Mouse (Mus musculus) MEL-GATA-1-ER (cell line): Measurements from ENCODE around the gene Hhip.
A peak's percentile ranks its signal among the peaks of the same experiment; 100 is the strongest.

Source experiments
- DNase-seq: peaks from one replicate; pipeline ENCODE4 v3.0.0-alpha.2; 2012; ENCODE audit warnings: low read depth; ENCODE audit errors: extremely low read depth

Hhip gene

GRCm38 (mm10) chr8:80057198-80058174, at the start of gene Hhip:
Gene Hhip (minus strand): TSS chr8:80058006.
- DNase-seq, result no peak

- DNase-seq, result no peak
Observed at GRCm38 (mm10) chr8:80087021-80087420, 29.2 kb upstream of the Hhip start.

GRCm38 (mm10) chr8:80058193-80058592, 387 bp upstream of the Hhip start:
- DNase-seq, result no peak

DNA sequence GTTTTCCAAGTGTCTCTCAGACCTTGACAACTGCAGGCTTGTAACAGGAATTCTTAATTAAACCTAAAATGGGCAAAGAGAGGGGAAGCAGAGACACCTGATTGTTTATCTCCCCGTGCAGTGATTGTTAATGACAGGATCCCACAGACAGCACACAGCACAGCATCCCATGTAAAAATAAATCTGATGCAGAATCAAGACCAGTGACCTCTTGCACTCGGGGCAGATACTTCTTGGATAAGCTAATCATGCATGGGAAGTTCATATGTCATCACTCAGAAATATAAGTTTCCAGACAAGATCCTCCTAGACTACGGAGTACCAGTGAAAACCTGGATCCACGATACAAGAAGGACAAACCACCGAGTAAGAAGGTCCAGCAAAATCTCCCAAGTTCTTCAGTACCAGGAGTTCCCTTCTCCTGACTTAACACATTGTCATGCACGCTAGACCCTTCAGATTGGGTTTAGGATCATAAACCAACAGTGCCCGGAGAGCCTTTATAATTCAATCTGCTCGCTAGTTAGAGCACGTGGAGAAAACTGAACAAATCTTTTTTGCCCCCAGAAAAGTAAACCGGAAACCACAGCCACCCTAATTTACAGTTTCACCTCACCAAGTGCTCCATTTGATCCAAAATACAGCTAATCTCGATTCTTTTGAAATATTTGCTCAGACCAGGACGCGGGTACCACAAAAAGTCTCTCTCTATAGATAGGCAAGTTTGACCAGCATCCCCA, 1.3 kb downstream of the Hhip start:
- no peak for DNase-seq

- DNase-seq, result no peak
Observed at GRCm38 (mm10) chr8:80055777-80056176, 2.0 kb downstream of the Hhip start.

- DNase-seq, result no peak
Observed at GRCm38 (mm10) chr8:80055094-80055493, 2.7 kb downstream of the Hhip start.

GRCm38 (mm10) chr8:80054216-80054615, 3.6 kb downstream of the Hhip start:
- no peak for DNase-seq

DNA sequence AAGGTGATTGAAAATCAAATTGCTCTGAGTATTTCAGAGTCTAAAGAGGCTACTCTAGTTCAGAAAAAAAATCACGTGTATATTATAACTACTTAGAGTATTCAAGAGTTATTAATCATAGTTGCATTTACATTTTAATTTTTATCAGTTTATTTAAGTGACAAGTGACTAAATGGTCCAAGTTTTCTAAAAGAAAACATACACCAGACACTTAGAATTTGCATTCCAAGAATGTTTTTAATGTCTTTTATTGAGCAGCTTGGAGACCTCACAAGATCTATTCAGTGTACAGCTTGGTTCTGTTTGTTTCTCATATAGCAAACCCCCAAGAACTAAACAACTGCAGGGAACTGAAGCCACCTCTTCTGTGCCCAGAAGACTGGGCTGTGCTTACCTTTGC, 5.0 kb downstream of the Hhip start:
- no peak for DNase-seq

DNA sequence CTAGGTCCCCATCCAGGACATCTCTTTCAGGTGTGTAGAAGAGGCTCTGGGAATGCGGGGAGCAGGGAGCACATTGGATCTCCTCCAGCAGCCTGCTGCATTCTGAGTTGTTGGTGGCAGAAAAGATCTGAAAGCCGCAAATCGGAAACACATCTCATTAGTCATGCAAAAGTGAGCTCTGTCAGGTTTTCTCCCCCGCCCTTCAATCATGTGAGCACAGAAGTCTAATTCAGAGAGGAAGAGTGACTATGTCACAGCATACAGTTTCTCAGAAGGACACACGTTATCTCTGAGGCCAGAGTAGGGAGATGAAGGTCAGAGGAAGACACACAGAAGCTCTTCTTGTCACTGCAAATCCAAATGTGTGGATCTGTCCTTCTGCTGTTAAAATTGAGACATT, 6.3 kb downstream of the Hhip start:
- peak; percentile 29 for DNase-seq

- peak; percentile 53 for DNase-seq
Observed at GRCm38 (mm10) chr8:80049256-80050005, 8.4 kb downstream of the Hhip start.

- no peak for DNase-seq
Observed at GRCm38 (mm10) chr8:80048256-80048655, 9.6 kb downstream of the Hhip start.

- DNase-seq, result no peak
Observed at GRCm38 (mm10) chr8:80037644-80038253, 20.1 kb downstream of the Hhip start.

DNA sequence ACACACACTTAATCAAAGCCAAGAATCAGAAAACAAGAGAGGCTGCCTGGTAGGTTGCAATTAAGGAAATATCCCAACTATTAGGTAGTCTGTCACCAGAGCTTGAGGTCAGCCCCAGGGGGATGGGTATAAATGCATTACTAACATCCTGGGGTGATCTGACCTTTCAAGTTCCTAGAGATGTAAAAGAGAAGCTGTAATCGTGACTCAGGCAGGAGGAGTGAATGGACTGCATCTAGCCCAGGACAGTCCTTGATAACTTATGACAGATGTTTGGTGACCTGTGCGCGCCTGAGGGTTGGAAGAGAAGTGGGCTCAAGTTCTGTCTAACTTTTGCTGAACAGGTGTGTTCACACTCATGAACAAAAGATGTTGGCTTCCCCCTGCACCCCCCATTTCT, 25.2 kb downstream of the Hhip start:
- DNase-seq, result no peak

GRCm38 (mm10) chr8:80031330-80032293, 26.2 kb downstream of the Hhip start:
- no peak for DNase-seq

DNA sequence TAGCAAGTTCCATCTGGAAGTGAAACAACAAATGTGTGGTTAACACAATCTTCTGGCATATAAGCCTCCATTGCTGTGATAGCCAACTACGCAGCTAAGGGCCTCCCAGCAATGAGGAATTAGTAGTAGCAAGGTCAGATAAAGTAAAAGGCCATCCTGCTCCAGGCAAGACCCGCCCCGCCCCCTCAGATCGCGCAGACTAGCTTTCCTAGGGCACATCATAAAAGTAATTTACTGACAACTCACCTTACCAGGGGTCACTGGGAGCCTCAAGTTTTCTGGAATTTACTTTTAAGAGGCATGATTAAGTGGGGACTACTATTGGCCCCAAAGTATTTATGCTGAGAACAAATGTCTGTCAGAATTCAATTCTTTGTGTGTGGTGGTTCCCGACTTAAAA, 28.2 kb downstream of the Hhip start:
- DNase-seq, result no peak

GRCm38 (mm10) chr8:80020469-80020868, 37.3 kb downstream of the Hhip start:
- no peak for DNase-seq

- DNase-seq, result no peak
Observed at GRCm38 (mm10) chr8:80015818-80016217, 42.0 kb downstream of the Hhip start.

- no peak for DNase-seq
Observed at GRCm38 (mm10) chr8:80004421-80004820, 53.4 kb downstream of the Hhip start.

DNA sequence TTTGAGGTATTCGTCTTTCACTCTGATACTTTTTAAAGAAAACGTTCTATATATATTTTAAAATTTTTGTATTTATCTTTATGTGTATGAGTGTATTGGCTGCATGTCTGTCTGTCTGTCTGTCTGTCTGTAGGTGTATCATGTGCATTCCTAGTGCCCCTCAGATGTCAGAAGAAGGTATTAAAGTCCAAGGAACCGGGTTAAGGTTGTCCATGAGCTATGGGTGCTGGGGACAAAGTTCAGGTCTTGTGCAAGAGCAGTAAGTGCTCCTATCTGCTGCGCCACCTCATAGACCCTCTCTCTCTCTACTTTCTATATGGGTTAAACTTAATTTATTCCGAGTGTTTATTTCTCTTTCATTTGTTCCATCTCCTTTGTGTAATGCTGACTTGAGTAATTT, 55.5 kb downstream of the Hhip start:
- DNase-seq, result no peak

DNA sequence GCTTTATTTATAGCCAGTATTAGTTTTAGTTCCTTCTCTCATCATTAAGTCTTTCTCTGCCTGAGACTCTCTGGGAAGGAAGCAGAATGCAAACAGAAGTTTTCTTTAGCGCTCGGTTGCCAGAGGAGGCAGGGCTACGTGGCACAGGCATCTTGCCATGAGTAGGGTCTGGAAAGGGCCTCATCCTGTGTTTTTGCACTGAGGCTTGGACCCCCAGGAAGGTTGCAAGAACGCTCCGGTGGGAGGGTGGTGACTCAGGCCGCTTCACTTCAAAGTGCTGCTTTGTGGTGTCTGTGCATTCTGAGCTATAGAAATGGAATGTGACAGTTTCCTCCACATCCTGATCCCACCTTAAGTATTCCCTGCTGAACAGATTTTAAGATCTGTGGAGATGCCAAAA, 62.7 kb downstream of the Hhip start:
- DNase-seq, result no peak
